Mouse (Mus musculus): ENCODE results near the gene Piezo1.
A peak's percentile ranks its signal among the peaks of the same experiment; 100 is the strongest.

Gene Piezo1

DNA sequence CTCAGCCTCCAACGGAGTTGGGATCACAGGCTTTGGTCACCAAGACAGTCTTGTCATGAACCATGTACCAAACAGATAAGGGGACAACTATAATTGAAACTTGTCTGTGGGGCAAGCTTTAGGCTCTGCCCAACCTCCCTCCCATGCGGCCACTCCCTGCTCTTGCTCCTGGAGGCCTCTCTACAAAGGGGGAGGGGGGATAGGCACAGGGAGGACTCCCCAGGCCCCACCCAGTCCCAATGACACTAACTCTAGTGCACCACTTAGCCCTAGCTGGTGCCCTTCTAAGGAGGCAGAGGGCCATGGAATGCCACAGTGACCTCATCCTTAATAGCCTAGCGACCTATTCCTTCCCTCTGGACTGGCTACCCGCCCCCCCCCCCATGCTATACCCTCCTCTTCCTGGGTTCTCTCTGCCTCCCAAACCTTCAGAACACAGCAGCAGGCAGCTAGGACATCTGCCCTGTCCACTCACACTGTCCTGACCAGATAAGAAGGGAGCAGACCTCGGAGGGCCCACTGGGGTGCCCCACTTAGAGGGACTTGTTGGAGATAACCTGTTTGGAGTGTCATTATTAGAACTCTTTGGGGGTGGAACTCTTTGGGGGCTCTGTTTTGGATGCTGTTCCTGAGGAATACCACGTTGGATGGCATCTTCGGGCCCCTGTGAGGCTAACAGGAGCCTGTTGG, 4.9 kb downstream of the Piezo1 start:
- DNase-seq (ENCODE audit: low spot score), result no peak

DNA sequence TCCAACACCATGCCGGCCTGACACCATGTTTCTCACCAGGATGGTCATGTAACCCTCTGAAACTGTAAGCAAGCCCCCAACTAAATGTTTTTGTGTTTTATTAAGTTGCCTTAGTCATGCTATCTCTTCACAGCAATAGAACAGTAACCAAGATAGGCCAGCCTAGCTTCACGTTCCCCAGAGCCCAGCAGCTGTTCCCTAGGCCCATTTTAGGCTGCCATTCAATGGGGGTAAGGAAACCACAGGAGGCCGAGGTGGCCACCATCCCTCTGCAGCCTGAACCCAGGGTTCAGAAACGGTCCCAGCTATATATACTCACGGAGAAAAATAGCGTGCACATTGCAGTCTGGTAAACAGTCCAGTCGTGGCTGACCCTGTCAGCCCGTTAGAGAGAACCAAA, 7.0 kb downstream of the Piezo1 start:
- DNase-seq (ENCODE audit: low spot score), result no peak

DNA sequence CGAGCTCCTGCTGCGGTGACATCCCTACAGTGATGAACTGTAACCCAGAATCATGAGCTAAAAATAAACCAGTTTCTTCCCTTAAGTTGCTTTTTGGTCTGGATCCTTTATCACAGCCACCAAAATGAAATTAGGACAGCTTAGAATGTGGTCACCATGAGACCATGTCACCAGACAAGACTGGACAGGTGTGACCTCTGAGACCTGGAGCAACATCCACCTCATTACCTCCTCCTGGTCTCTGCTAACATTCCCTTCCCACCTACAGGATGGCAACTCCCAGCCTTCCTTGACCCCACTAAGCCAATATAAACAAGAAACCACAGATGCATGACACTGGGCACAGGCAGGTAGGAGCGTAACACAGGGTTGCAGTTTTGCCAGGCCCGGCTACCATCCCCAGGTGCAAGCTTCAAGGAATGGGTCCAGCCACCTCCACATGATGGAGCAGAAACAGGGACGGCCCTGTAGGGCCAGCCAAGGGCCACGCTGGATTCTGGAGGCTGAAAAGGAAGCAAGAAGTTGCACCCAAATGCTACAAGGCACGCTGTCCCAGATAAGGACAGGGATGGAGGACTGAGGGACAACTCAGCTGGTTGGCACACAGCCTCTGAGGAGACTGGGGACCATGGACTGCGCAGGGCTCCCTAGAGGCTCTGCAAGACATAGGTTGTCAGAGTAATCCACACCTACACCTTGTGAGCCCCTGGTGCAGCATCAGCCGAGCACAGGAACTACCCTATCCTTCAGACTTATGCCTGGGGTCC, 12.6 kb downstream of the Piezo1 start:
- no peak for DNase-seq (ENCODE audit: low spot score)

DNA sequence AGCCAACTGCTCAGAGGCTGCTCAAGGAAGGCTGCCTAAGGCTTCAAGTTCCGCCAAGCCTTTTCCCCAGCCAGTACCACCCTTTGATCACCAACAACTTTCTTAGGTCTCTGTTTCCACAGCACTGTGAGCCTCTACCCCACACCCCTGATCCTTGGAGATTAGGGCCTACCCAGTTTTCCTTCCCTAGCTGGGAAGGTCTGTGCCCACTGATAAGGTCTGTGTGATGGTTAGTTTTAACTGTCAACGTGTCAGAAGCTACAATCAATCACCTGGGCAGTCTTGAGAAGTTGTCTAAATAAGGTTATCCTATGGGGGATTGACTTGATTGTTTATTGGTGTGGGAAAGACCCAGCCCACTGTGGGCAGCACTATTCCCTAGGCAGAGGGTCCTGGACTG, 13.3 kb downstream of the Piezo1 start:
- DNase-seq (ENCODE audit: low spot score), result no peak

DNA sequence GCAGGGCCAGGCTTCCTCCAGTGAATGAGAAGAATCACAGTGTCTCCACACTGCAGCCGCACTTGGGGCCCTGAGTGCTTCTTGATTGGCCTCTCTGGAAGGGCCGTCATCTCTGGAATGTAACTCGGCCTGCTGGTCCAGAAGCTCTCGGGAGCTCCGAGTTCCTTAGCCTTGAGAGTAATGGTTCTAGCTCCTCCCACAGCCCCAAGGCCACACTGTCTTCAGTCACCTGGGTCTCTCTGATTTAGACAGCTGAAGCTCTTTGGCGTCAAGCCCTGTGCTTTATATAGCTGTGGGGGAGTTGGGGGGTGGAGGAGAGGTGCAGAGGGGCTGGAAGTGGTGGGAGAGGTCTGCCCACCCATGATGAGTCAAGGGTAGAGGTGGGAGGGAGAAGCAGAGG, 14.1 kb downstream of the Piezo1 start:
- DNase-seq (ENCODE audit: low spot score), result peak; percentile 66

DNA sequence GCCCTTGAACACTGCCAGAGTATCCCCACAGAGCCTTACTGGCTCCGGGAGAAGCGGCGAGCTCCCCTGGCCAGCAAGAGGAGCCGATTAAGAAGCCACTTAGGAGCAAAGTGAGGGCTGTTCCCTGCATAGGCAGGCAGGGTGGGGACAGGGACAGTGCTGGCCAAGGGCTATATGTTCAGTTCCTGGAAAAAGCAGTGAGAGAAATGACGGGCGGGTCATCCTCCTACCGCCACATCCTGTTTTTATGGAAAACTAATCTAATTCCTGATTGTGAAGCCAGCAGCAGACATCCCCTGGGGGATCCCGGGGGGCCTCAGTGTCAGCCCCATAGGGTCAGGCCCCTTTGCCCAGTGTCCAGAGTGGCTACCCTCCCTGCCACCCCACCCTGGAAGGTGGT, 19.8 kb downstream of the Piezo1 start:
- DNase-seq (ENCODE audit: low spot score), result no peak

DNA sequence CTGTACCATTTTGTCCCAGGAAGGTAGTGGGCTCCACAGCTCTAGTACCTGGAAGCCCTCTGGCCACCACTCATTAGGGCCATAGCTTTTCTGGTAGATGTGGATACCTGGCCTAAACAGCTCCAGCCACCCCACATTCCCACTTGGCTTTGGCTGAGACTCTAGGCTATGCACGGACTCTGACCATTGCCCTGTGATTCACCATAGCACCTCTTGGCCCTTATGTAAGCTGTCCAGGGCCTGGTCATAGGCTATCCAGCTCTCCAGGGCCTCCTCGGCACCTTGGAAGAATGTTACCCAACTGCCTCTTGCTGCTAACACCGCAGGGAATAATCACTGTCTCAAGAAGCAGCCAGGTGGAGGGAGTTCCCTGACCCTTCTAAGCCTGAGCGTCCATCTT, 22.0 kb downstream of the Piezo1 start:
- peak; percentile 54 for DNase-seq (ENCODE audit: low spot score)

DNA sequence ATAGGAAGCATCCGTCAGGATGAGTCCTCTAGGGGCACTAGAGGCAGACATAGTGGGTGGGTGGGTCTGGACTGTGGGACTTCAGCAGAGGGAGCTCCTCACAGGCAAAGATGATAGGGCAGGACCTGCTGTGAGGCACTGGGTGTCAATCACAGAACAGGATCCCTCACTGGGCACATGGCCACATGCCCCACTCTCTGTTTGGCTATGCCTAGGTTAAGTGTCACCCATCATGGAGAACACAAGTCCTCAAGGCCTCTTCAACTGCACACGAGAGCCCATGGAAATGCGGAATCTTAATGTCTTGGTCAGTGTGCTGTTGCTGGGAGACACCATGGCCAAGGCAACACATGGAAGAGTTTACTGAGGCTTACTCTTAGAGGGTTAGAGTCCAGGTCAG, 23.2 kb downstream of the Piezo1 start:
- no peak for DNase-seq (ENCODE audit: low spot score)

DNA sequence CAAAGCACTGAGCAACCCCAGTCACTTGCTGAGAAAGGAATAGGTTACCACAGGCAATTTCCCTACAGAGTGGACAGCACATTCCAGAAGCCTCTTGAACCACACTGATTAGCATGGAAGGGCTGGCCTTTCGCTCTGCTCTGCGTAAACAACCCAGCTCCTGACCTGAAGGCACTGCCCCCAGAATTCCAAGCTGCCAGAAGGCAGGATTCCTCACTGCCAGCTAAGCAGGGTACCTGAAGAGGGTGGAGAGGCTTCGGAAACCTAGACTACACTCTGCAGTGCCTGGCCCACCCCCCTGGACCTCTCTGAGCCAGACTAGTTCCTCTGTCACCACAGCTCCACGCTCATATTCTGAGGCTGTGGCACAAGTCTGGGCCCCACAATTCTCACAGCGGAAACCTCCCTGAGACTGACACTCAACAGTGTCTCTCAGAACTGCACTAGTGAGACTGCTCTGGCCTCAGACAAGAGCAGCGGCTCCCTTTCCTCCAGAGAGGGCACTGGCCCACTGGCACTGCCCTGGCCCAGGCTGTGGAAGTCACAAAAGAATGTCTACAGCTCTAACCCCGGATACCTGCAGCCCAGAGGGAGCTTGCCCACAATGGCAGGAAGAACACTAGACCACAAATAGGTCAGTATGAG, 24.5 kb downstream of the Piezo1 start:
- DNase-seq (ENCODE audit: low spot score), result peak; percentile 58

DNA sequence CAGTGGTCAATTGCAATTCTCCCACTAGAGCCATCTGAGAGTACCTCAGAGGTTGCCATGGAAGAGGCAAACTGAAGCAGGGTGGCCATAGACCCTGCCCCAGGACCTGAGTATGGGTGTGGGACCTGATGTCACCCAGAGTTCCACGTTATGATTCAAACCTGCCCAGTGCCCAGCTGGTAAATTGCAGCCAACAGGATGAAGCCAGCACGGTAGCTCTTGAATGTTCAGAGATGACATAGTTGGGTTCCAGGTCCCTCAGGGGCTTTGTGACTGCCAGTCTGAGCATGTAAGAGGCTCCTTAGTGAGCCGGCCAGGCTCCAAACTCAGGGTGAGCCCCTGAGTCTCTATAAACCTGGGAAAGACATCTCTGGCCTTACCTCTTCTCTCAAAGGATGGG, 25.0 kb downstream of the Piezo1 start:
- DNase-seq (ENCODE audit: low spot score), result no peak

DNA sequence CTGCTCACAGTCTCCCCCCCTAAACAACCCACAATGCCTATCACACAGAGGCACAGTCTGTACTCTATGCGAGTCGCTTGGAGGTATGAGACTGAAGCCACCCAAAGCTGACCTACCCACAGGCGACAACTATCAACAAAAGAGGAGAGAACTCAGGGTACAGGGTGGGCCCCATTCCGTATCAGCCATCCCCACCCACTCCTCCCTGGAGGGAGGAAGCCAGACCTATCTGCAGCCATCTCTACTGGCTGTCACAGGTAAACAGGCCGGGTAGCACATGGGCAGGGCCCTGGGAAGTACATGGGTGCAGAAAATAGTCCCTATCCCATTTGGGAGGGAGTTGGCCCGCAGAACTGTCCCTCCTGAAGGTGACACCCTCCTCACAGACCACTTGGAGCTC, 26.1 kb downstream of the Piezo1 start:
- DNase-seq (ENCODE audit: low spot score), result no peak

DNA sequence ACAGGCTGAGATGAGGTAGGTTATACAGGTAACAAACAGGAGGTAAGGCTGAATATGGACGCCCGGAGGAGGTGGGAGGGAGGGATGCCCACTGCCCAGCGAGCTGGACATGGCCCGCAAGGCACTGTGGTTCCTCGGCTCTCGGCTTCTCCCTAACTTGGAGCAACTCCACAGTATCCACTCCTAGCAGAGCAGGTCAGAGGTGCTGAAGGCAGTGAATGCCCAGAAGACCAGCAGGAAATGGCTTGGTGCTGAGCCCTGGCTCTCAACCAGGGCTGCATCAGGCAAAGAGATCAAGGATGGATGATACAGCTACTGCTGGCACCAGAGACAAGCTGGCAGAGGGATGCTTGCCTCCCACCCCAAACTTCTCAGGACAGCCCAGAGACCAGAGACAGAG, 26.6 kb downstream of the Piezo1 start:
- no peak for DNase-seq (ENCODE audit: low spot score)

DNA sequence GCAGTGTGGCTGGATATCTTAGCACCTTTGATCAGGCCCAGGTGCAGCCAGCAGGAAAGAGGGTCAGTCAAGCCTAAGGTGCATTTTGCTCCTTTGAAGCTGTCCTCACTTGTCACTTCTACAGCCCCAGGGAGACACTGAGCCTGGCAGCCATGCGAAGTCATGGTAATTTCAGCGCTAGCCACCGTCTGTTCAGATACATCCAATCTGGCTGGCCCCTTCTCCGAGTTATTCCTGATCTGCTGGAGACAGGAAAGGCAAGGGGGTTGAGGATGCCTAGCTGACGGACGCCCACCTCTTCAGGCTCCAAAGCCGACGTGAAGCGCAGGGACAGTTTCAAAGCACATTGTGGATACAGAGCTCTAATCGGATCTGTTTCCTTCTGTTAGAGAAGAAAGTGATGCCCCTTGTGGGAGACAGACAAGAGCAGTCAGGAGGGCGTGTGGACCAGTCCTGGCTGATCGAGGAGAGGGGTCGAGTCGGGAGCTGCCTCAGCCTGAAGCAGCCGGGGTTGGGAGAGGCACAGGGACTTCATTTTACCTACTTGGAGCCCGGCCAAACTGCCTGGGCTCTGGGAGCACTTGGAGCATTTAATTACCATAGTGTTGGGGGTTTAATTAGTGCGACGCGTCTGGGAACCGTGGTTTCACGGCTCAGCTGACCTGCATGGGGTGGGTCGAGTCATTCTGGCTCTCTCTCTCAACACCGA, 27.3 kb downstream of the Piezo1 start:
- DNase-seq (ENCODE audit: low spot score), result no peak

DNA sequence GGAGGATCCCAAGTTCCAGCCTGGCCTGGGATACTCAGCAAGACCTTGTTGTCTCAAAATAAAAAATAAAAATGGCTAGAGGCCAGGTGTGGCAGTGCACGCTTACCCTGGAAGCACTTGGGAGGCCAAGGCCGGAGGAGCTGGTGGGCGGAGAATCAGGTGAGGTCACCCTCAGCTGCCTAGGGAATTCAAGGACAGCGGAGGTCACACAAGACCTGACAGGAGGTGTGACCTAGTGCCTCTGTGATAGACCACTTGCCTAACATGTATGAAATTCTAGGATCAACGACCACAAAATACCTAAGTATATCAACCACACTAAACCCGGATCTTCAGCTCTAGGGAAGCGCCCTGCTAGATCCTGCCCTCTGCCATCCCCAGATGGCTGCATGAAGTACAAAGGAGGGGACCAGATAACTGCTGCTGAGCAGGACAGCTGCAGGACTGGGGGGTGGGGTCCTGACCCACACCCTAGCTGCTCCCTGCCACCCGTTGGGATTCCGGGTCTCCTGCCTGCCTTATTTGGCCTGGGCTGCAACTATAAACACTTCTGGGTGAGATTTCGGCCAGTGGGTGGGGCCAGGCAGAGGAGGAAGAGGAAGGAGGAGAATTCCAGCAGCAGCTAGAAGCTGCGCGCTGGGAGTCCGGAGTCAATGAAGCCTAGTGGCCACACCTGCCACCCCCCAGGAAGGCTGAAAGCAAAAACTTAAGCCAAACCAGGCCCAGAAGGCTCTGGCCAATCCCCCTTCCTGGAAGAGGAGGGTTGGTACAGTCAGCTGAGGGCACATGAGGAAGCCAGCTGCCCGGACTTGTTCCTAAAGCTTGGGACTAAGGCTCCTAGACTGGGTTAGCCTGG, 28.1 kb downstream of the Piezo1 start:
- DNase-seq (ENCODE audit: low spot score), result peak; percentile 63

DNA sequence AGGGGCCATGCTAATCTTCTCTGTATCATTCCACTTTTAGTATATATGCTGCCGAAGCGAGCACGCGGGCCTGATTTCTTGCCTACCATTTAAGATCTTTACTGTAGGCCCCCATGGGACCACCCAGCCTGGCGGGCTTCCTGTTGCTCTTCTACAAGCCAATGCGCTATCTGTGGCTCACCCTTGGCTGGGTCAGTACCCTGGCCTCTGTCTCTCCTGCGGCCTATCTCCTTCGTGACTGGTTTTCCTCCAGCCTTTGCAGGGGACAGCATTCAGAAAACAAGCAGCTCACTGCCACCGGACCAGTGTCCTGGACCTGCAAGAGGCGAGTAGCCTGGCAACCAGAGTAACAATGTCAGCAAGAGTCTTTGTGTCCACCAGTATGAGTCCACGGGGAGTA, 30.5 kb downstream of the Piezo1 start:
- DNase-seq (ENCODE audit: low spot score), result no peak

DNA sequence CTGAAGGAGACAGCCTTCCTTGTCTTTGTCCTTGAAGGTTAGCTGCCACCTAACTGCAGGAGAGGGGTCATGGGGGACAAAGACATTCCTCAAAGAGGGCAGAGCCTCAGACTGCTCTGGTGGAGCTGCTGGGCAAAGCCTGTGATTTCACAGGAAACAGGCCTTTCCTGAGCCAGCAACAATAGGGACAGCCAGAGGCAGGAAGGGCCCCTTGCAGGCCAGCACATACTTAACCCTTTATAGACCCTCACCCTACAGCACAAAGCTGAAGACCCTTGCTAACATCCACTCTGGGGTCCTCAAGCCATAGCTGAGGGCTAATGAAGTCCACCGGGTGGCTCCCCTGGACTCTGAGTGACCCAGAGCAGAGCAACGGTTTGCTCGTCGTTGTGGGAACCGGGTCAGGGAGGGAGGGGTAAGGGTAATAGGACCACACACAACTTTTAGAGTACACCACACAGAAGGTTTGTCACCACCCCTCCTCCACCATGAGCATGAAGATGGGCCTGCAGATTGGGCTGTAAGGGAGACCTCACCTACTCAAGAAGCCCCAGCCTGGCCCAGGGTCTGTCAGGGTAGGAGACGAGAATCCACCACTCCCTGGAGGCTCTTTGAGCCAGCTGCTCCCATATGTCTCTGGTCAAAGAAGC, 33.5 kb downstream of the Piezo1 start:
- peak; percentile 49 for DNase-seq (ENCODE audit: low spot score)

DNA sequence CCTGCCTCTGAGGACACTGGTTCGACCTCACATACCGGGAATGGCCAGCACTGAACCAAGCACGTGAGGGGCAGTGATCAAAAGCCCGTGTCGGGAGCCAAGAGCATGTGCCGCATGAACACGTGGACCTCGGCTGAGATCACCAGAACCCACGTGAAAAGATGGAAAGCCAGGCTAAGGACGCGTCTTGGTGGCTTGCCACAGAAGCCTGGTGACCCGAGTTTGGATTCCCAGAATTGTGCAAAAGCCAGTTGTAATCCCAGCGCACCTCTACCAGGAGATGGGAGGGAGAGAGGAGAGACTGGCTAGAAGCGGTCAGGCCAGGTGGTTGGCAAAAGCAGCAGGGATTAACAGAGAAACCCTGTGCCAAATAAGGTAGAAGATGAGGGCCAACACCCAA, 35.4 kb downstream of the Piezo1 start:
- DNase-seq (ENCODE audit: low spot score), result no peak

DNA sequence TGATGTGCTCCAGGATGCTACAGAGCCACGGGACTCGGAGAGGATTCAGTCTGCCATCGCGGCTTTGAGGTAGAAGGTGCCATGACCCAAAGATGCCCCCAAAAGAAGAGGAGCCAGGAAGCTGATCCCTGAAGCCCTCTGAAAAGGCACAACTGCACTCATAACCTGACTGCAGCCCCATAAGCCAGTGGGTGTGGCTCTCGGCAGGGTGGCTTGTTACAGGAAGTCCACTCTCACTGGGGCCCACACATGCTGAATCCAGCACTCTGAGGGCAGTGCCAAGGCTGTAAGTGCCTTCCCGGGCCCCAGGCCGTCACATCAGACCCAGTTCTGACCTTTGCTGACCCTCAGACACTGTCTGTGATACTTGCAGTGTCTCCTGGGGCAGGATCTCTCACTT, 38.7 kb downstream of the Piezo1 start:
- no peak for DNase-seq (ENCODE audit: low spot score)

DNA sequence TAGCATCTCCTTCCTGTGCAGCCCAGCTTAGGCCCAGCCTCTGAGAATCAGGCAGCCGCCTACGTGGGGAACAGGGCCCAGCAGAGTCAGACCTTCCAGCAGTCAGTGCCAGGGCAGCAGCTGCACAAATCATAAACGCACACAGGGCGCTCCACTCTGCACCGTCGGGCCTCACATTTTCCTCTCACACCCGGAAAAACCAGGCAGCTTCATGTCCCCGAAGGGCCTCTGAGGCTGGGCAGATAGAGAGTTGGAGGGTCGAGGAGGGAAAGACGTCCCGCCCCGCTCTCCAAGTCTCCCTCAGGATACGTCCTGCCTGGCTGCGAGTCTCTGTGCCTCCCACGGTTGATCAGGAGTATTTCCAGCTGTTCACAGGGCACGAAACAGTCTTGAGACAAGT, 39.6 kb downstream of the Piezo1 start:
- no peak for DNase-seq (ENCODE audit: low spot score)

DNA sequence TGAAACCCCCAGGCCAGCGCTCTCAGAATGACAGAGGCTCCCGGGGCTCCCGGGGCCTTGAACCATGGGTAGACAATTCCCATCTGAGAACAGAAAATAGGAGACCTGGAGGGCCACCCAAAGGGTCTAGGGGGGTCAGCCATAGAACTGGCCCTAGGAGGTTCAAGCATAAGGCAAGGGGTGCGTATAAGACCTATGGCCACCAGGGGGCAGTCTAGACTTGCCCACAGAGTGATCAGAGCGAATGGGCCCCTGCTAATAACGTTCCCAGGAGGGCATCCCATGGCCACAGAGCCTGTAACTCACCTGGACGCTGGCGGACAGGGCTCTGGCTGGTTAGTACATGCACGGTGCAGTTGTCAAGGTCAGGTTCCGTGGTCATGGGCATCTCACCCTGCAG, 50.3 kb downstream of the Piezo1 start:
- DNase-seq (ENCODE audit: low spot score), result peak; percentile 59

DNA sequence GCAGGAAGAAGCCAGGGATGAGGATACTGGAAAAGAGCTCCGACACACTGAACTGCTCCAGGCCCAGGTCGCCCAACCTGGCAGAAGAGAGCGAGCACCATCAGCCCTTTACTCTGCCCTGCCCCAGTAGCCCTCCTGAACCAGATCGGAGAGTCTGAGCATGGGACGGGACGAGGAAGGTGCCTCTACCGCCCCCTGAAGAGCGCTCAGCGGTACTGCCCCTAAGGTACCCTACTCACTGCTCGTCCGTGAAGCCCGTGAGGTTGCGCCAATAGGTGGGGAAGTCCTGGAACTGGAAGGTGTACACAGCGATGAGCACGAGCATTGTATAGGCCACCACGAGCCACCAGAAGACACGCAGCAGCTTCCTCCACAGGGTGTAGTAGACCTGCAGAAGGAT, 53.2 kb downstream of the Piezo1 start:
- no peak for DNase-seq (ENCODE audit: low spot score)

Data from yolk sac, embryonic 10.5 days (tissue).